ENCODE assay signal across 29 mouse cellular contexts in genomic region chr17:65563345-65563744, GRCm38 (mm10). TPM values are rescaled to one million over a fixed set of nuclear protein-coding genes. Genes with fewer than 3 reads are reported as not detected.
DNase-seq lines count a peak whose midpoint lies in the region; TF ChIP-seq lines count a peak whose summit lies in the region.
"Had no signal": no experiment of that assay in that cellular context is flagged by ENCODE, and none has a peak within 500 bp of the region (broad histone marks: within the 10 kb centered on the region; RNA-seq: fewer than 3 reads in every experiment).

No protein-coding gene starts in this region.

- intact Hi-C loops in gastrocnemius, postnatal 36 days (cut with DNase I), result no loop called here
- intact Hi-C loops in left cerebral cortex, adult 2 months (cut with DNase I), result loop anchor here (5.0 to 10.0 kb wide), 2 partner anchors 961 to 1989 kb away; partner anchors contain the start of gene Man2a1

- no peak for TF ChIP-seq POLR2A in myocyte (IDR thresholded peaks at IDR 0.05; ENCODE audit: insufficient read length, low read depth)

- H3K4me2 ChIP-seq in myocyte (ENCODE audit: low read depth), result peak overlapping the region; percentile 57
- H3K4me2 ChIP-seq: embryonic facial prominence, embryonic 13.5 days; heart, embryonic 13.5 days; hindbrain, embryonic 14.5 days; limb, embryonic 12.5 days; liver, embryonic 15.5 days; lung, embryonic 14.5 days; midbrain, embryonic 15.5 days; neural tube, embryonic 12.5 days had no signal

- H3K79me2 ChIP-seq in myocyte (ENCODE audit: control insufficient read depth, insufficient read depth), result no peaks in the 10 kb centered on the region

- no peak for TF ChIP-seq CTCF in left cerebral cortex, adult 2 months (IDR thresholded peaks at IDR 0.05)

- H3K4me3 ChIP-seq in myocyte, result no peak overlapping the region
- no peak overlapping the region for H3K4me3 ChIP-seq in left cerebral cortex, adult 2 months
- H3K4me3 ChIP-seq: embryonic facial prominence, embryonic 13.5 days; heart, adult 2 months; heart, embryonic 13.5 days; limb, embryonic 12.5 days; liver, embryonic 15.5 days; midbrain, embryonic 10.5 days; midbrain, embryonic 15.5 days; neural tube, embryonic 12.5 days had no signal

- H3K36me3 ChIP-seq in myocyte (ENCODE audit: control insufficient read depth, insufficient read depth), result no peaks in the 10 kb centered on the region
- H3K36me3 ChIP-seq: embryonic facial prominence, embryonic 13.5 days; heart, embryonic 13.5 days; limb, embryonic 12.5 days; liver, embryonic 15.5 days; midbrain, embryonic 10.5 days; midbrain, embryonic 15.5 days; neural tube, embryonic 12.5 days had no signal

- DNase-seq in cerebellum, postnatal 14 days, result peak; percentile 54 to 56
- DNase-seq in cerebellum, adult 11 months, result no peak
- peak; percentile 31 for DNase-seq in gastrocnemius, adult 18-20 months (ENCODE audit: low spot score)
- no peak for DNase-seq in gastrocnemius, postnatal 36 days
- DNase-seq in lung, postnatal 10 days, result peak; percentile 41
- no peak for DNase-seq in lung, postnatal 25 days (ENCODE audit: low spot score)
- DNase-seq in left cerebral cortex, adult 2 months (ENCODE audit: extremely low spot score in 1 of 2, low spot score in 2 of 2), result no peak
- DNase-seq: layer of hippocampus, adult 9-11 months had no signal

- H3ac ChIP-seq in myocyte (ENCODE audit: control insufficient read depth, insufficient read length), result no peak overlapping the region

- H3K27me3 ChIP-seq in myocyte (ENCODE audit: control insufficient read depth, insufficient read depth, insufficient read length), result no peaks in the 10 kb centered on the region
- H3K27me3 ChIP-seq: heart, embryonic 13.5 days; limb, embryonic 12.5 days; liver, embryonic 15.5 days; midbrain, embryonic 15.5 days; neural tube, embryonic 12.5 days; Patski had no signal

- H3K27ac ChIP-seq in left cerebral cortex, adult 2 months, result no peak overlapping the region
- H3K27ac ChIP-seq: embryonic facial prominence, embryonic 13.5 days; heart, adult 2 months; heart, embryonic 13.5 days; hindbrain, embryonic 14.5 days; limb, embryonic 12.5 days; liver, embryonic 15.5 days; macrophage; midbrain, embryonic 10.5 days; midbrain, embryonic 15.5 days; neural tube, embryonic 12.5 days had no signal

TF ChIP-seq in myocyte, 11 proteins besides CTCF, POLR2A, EP300 and RAD21:
- no peak for TF ChIP-seq USF1 (IDR thresholded peaks at IDR 0.05; ENCODE audit: low read depth)
- TF ChIP-seq SRF (IDR thresholded peaks at IDR 0.05; ENCODE audit: control insufficient read depth, insufficient read length, low read depth), result no peak
- no peak for TF ChIP-seq E2F4 (IDR thresholded peaks at IDR 0.05; ENCODE audit: insufficient read depth)
- TF ChIP-seq MYOD1 (IDR thresholded peaks at IDR 0.05; ENCODE audit: control insufficient read depth in 1 of 3, insufficient read length in 2 of 3, low read depth in 2 of 3), result no peak
- no peak for TF ChIP-seq MAX (IDR thresholded peaks at IDR 0.05; ENCODE audit: low read depth)
TF ChIP-seq in myocyte: peak in this region for 0.

RNA-seq across cellular contexts. Expression of gene Tmem232, which starts 22.8 kb away (rescaled TPM):
- 10 to 100 TPM; 18.6 to 19.4 TPM for total RNA-seq in gastrocnemius, adult 18-20 months (2021)
- 10 to 100 TPM; 13.9 to 17.0 TPM for total RNA-seq in gastrocnemius, postnatal 36 days (2021)
- polyA plus RNA-seq in myocyte (2012; fragmentation: generic; extraction: Trizol), result not detected
- 1 to 10 TPM; 1.8 to 2.4 TPM for total RNA-seq in left cerebral cortex, adult 2 months (2021)
- total RNA-seq: adrenal gland, postnatal 25 days; common myeloid progenitor, adult 5-6 weeks; heart, adult 2 months; hematopoietic stem cell, adult 5-6 weeks; liver, adult 2 months; MEL had no signal
- polyA plus RNA-seq: intestine, postnatal 0 days; kidney, embryonic 14.5 days; limb, embryonic 12.5 days; liver, adult 2 months; liver, embryonic 15.5 days; lung, embryonic 14.5 days; macrophage; midbrain, embryonic 10.5 days; Patski; stomach, embryonic 16.5 days had no signal

RNA-seq across cellular contexts. Expression of gene Vapa, which starts 50.0 kb away (rescaled TPM):
- total RNA-seq in gastrocnemius, adult 18-20 months (2021), result 100 to 1,000 TPM; 138 to 142 TPM
- total RNA-seq in gastrocnemius, postnatal 36 days (2021), result 100 to 1,000 TPM; 125 to 128 TPM
- 78.9 TPM for polyA plus RNA-seq in myocyte (2012; fragmentation: generic; extraction: Trizol)
- 100 to 1,000 TPM; 150 to 151 TPM for total RNA-seq in left cerebral cortex, adult 2 months (2021)

Comparison
In these comparisons a context has a peak if more than half of its experiments do, and no peak if none do; other contexts are left out.
1. DNase-seq: peak in cerebellum, postnatal 14 days (2 of 2), gastrocnemius, adult 18-20 months (single experiment) and lung, postnatal 10 days (single experiment); none in cerebellum, adult 11 months (single experiment), gastrocnemius, postnatal 36 days (0 of 2), lung, postnatal 25 days (single experiment) and left cerebral cortex, adult 2 months (0 of 2).
2. RNA of gene Tmem232, which starts 22.8 kb away (total RNA-seq): 18.6 to 19.4 TPM in gastrocnemius, adult 18-20 months and 13.9 to 17.0 TPM in gastrocnemius, postnatal 36 days; 1.8 to 2.4 TPM in left cerebral cortex, adult 2 months; every median in the first group is over 4 times any median in the second.